ENCODE assay signal across 24 mouse cellular contexts in genomic region chr13:103107362-103107761, GRCm38 (mm10).
"Had no signal": no experiment of that assay in that cellular context is flagged by ENCODE, and none has a peak within 500 bp of the region (broad histone marks: within the 10 kb centered on the region; RNA-seq: fewer than 3 reads in every experiment).

No protein-coding gene starts in this region.

- H3K9ac ChIP-seq: embryonic facial prominence, embryonic 12.5 days; embryonic facial prominence, embryonic 13.5 days; embryonic facial prominence, embryonic 15.5 days; forebrain, embryonic 12.5 days; forebrain, embryonic 13.5 days; forebrain, embryonic 15.5 days; forebrain, postnatal 0 days had no signal

- H3K27me3 ChIP-seq: embryonic facial prominence, embryonic 12.5 days; embryonic facial prominence, embryonic 13.5 days; embryonic facial prominence, embryonic 15.5 days; forebrain, embryonic 13.5 days; forebrain, embryonic 15.5 days had no signal

- H3K36me3 ChIP-seq: embryonic facial prominence, embryonic 10.5 days; embryonic facial prominence, embryonic 12.5 days; embryonic facial prominence, embryonic 13.5 days; embryonic facial prominence, embryonic 15.5 days; forebrain, embryonic 10.5 days; forebrain, embryonic 12.5 days; forebrain, embryonic 15.5 days had no signal

- DNase-seq: cerebellum, adult 8-10 months; cerebellum, adult 9-10 months; cerebellum, adult 9-11 months; cerebellum, postnatal 10 days; cerebellum, postnatal 14 days; cerebellum, postnatal 25 days; cerebellum, postnatal 36 days; embryo, embryonic 11 days; forebrain, postnatal 0 days; gastrocnemius, adult 2 months; gastrocnemius, postnatal 10 days; gastrocnemius, postnatal 14 days; gastrocnemius, postnatal 25 days; gastrocnemius, postnatal 36 days; heart, adult 18-20 months had no signal

- H3K27ac ChIP-seq: embryonic facial prominence, embryonic 10.5 days; embryonic facial prominence, embryonic 12.5 days; embryonic facial prominence, embryonic 13.5 days; embryonic facial prominence, embryonic 15.5 days; forebrain, embryonic 10.5 days; forebrain, embryonic 12.5 days; forebrain, embryonic 13.5 days; forebrain, embryonic 15.5 days; gastrocnemius, adult 2 months had no signal

- H3K4me1 ChIP-seq: embryonic facial prominence, embryonic 15.5 days; forebrain, embryonic 13.5 days; forebrain, embryonic 15.5 days had no signal

- H3K4me3 ChIP-seq: embryonic facial prominence, embryonic 10.5 days; embryonic facial prominence, embryonic 12.5 days; embryonic facial prominence, embryonic 13.5 days; embryonic facial prominence, embryonic 15.5 days; erythroblast, embryonic 14.5 days; forebrain, embryonic 10.5 days; forebrain, embryonic 12.5 days; forebrain, embryonic 13.5 days; forebrain, embryonic 15.5 days; gastrocnemius, adult 2 months had no signal
